Mouse (Mus musculus): ENCODE data around the gene Hcn4. TPM values are rescaled to one million over a fixed set of nuclear protein-coding genes. Genes with fewer than 3 reads are reported as not detected.

Gene Hcn4
- polyA plus RNA-seq (2015; fragmentation: Nextera tagmentation; extraction: Ambion mirVana), result 0.34 and 0.39 TPM in 2 replicates

- Histone ChIP-seq H3K4me3 (ENCODE audit: low read length) (peak within 1 kb of the TSS; percentile 71), H3K27ac (ENCODE audit: low read length) (no peak within 1 kb of the TSS), H3K9ac (replicated peaks; ENCODE audit: low read length) (peak within 1 kb of the TSS; percentile 65), H3K36me3 (ENCODE audit: insufficient read depth, low read length) (no peaks in the 10 kb centered on the region), H3K27me3 (ENCODE audit: insufficient read depth, low read length) (peaks cover 69% of the 10 kb centered on the region), H3K4me2 (replicated peaks; ENCODE audit: low read depth, low read length) (peak within 1 kb of the TSS; percentile 98), H3K9me3 (ENCODE audit: low read length) (no peaks in the 10 kb centered on the region), H3K4me1 (ENCODE audit: insufficient read depth, low read length) (peaks cover 17% of the 10 kb centered on the region)
- ATAC-seq (ENCODE audit: low FRiP score, low TSS enrichment), result peak; percentile 17; the same call in 1 of the 2 replicates
- under 1% methylated on average over 66 of the region's 95 CpGs for WGBS
These were observed at the start of gene Hcn4 for GRCm38 (mm10) chr9:58823139-58823917. TSS of gene Hcn4 (plus strand) at chr9:58823412.

GRCm38 (mm10) chr9:58774761-58775160, 48.5 kb upstream of the Hcn4 start:
- Histone ChIP-seq H3K4me2 (replicated peaks; ENCODE audit: low read depth, low read length) (no peak overlapping the region), H3K9ac (replicated peaks; ENCODE audit: low read length) (no peak overlapping the region), H3K4me3 (ENCODE audit: low read length) (no peak overlapping the region), H3K27ac (ENCODE audit: low read length) (no peak overlapping the region), H3K36me3 (ENCODE audit: insufficient read depth, low read length) (no peaks in the 10 kb centered on the region), H3K9me3 (ENCODE audit: low read length) (no peaks in the 10 kb centered on the region), H3K27me3 (ENCODE audit: insufficient read depth, low read length) (no peaks in the 10 kb centered on the region), H3K4me1 (ENCODE audit: insufficient read depth, low read length) (no peaks in the 10 kb centered on the region)
- 59% methylated on average over 3 of the region's 3 CpGs for WGBS
- no peak for ATAC-seq (ENCODE audit: low FRiP score, low TSS enrichment)

GRCm38 (mm10) chr9:58775363-58775762, 47.8 kb upstream of the Hcn4 start:
- no peak for ATAC-seq (ENCODE audit: low FRiP score, low TSS enrichment)
- H3K4me2 ChIP-seq (replicated peaks; ENCODE audit: low read depth, low read length), result no peak overlapping the region
- no peak overlapping the region for H3K4me3 ChIP-seq (ENCODE audit: low read length)
- WGBS, result 17% methylated on average over 2 of the region's 2 CpGs
- no peaks in the 10 kb centered on the region for H3K36me3 ChIP-seq (ENCODE audit: insufficient read depth, low read length)
- no peaks in the 10 kb centered on the region for H3K4me1 ChIP-seq (ENCODE audit: insufficient read depth, low read length)
- H3K27ac ChIP-seq (ENCODE audit: low read length), result no peak overlapping the region
- H3K9me3 ChIP-seq (ENCODE audit: low read length), result no peaks in the 10 kb centered on the region
- H3K9ac ChIP-seq (replicated peaks; ENCODE audit: low read length), result no peak overlapping the region
- H3K27me3 ChIP-seq (ENCODE audit: insufficient read depth, low read length), result no peaks in the 10 kb centered on the region

- WGBS, result 81% methylated on average over 3 of the region's 3 CpGs
- no peak overlapping the region for H3K9ac ChIP-seq (replicated peaks; ENCODE audit: low read length)
These were observed 33.7 kb upstream of the Hcn4 start for GRCm38 (mm10) chr9:58789476-58789875.

GRCm38 (mm10) chr9:58798155-58798554, 25.1 kb upstream of the Hcn4 start:
- Histone ChIP-seq H3K4me1 (ENCODE audit: insufficient read depth, low read length) (0 out of 2 replicates have a peak, but pooled peaks cover 4% of the 10 kb centered on the region), H3K27me3 (ENCODE audit: insufficient read depth, low read length) (no peaks in the 10 kb centered on the region), H3K4me2 (replicated peaks; ENCODE audit: low read depth, low read length) (no peak overlapping the region), H3K36me3 (ENCODE audit: insufficient read depth, low read length) (no peaks in the 10 kb centered on the region), H3K9ac (replicated peaks; ENCODE audit: low read length) (no peak overlapping the region), H3K4me3 (ENCODE audit: low read length) (no peak overlapping the region), H3K9me3 (ENCODE audit: low read length) (no peaks in the 10 kb centered on the region), H3K27ac (ENCODE audit: low read length) (no peak overlapping the region)
- WGBS, result 77% methylated on average over 7 of the region's 7 CpGs
- ATAC-seq (ENCODE audit: low FRiP score, low TSS enrichment), result no peak

More at GRCm38 (mm10) chr9:58789476-58789875, 33.7 kb upstream of the Hcn4 start:
- Histone ChIP-seq H3K9me3 (ENCODE audit: low read length) (no peaks in the 10 kb centered on the region), H3K4me1 (ENCODE audit: insufficient read depth, low read length) (no peaks in the 10 kb centered on the region), H3K27ac (ENCODE audit: low read length) (no peak overlapping the region), H3K27me3 (ENCODE audit: insufficient read depth, low read length) (no peaks in the 10 kb centered on the region), H3K4me3 (ENCODE audit: low read length) (no peak overlapping the region), H3K4me2 (replicated peaks; ENCODE audit: low read depth, low read length) (no peak overlapping the region), H3K36me3 (ENCODE audit: insufficient read depth, low read length) (no peaks in the 10 kb centered on the region)
- no peak for ATAC-seq (ENCODE audit: low FRiP score, low TSS enrichment)

- Histone ChIP-seq H3K4me3 (ENCODE audit: low read length) (no peak overlapping the region), H3K27me3 (ENCODE audit: insufficient read depth, low read length) (no peaks in the 10 kb centered on the region), H3K9me3 (ENCODE audit: low read length) (no peaks in the 10 kb centered on the region), H3K27ac (ENCODE audit: low read length) (no peak overlapping the region), H3K4me1 (ENCODE audit: insufficient read depth, low read length) (peaks cover 6% of the 10 kb centered on the region; the same call in 1 of the 2 replicates), H3K36me3 (ENCODE audit: insufficient read depth, low read length) (no peaks in the 10 kb centered on the region), H3K9ac (replicated peaks; ENCODE audit: low read length) (no peak overlapping the region), H3K4me2 (replicated peaks; ENCODE audit: low read depth, low read length) (no peak overlapping the region)
- ATAC-seq (ENCODE audit: low FRiP score, low TSS enrichment), result no peak
- WGBS, result 83% methylated on average over 2 of the region's 2 CpGs
These were observed 21.8 kb upstream of the Hcn4 start for GRCm38 (mm10) chr9:58801441-58801840.

GRCm38 (mm10) chr9:58802294-58802693, 20.9 kb upstream of the Hcn4 start:
- Histone ChIP-seq H3K4me3 (ENCODE audit: low read length) (no peak overlapping the region), H3K4me2 (replicated peaks; ENCODE audit: low read depth, low read length) (no peak overlapping the region), H3K36me3 (ENCODE audit: insufficient read depth, low read length) (no peaks in the 10 kb centered on the region), H3K27ac (ENCODE audit: low read length) (no peak overlapping the region), H3K9ac (replicated peaks; ENCODE audit: low read length) (no peak overlapping the region), H3K4me1 (ENCODE audit: insufficient read depth, low read length) (peaks cover 6% of the 10 kb centered on the region; the same call in 1 of the 2 replicates), H3K9me3 (ENCODE audit: low read length) (no peaks in the 10 kb centered on the region), H3K27me3 (ENCODE audit: insufficient read depth, low read length) (no peaks in the 10 kb centered on the region)
- no peak for ATAC-seq (ENCODE audit: low FRiP score, low TSS enrichment)
- WGBS, result 38% methylated on average over 4 of the region's 4 CpGs

GRCm38 (mm10) chr9:58802802-58803201, 20.4 kb upstream of the Hcn4 start:
- H3K27me3 ChIP-seq (ENCODE audit: insufficient read depth, low read length), result no peaks in the 10 kb centered on the region
- H3K4me1 ChIP-seq (ENCODE audit: insufficient read depth, low read length), result peaks cover 6% of the 10 kb centered on the region; the same call in 1 of the 2 replicates
- 32% methylated on average over 5 of the region's 5 CpGs for WGBS
- H3K36me3 ChIP-seq (ENCODE audit: insufficient read depth, low read length), result no peaks in the 10 kb centered on the region
- H3K4me2 ChIP-seq (replicated peaks; ENCODE audit: low read depth, low read length), result no peak overlapping the region
- ATAC-seq (ENCODE audit: low FRiP score, low TSS enrichment), result no peak
- no peak overlapping the region for H3K4me3 ChIP-seq (ENCODE audit: low read length)
- H3K27ac ChIP-seq (ENCODE audit: low read length), result no peak overlapping the region
- no peaks in the 10 kb centered on the region for H3K9me3 ChIP-seq (ENCODE audit: low read length)
- no peak overlapping the region for H3K9ac ChIP-seq (replicated peaks; ENCODE audit: low read length)

GRCm38 (mm10) chr9:58805601-58806318, 17.5 kb upstream of the Hcn4 start:
- H3K27me3 ChIP-seq (ENCODE audit: insufficient read depth, low read length), result no peaks in the 10 kb centered on the region
- peaks cover 6% of the 10 kb centered on the region; the same call in 1 of the 2 replicates for H3K4me1 ChIP-seq (ENCODE audit: insufficient read depth, low read length)
- H3K27ac ChIP-seq (ENCODE audit: low read length), result no peak overlapping the region
- no peaks in the 10 kb centered on the region for H3K36me3 ChIP-seq (ENCODE audit: insufficient read depth, low read length)
- peak; percentile 57 for ATAC-seq (ENCODE audit: low FRiP score, low TSS enrichment)
- WGBS, result 9% methylated on average over 15 of the region's 15 CpGs
- peak overlapping the region; percentile 17 for H3K4me3 ChIP-seq (ENCODE audit: low read length)
- 0 out of 2 replicates have a peak overlapping the region, but pooled peaks have one; percentile 3 for H3K9ac ChIP-seq (replicated peaks; ENCODE audit: low read length)
- peak overlapping the region; percentile 49 for H3K4me2 ChIP-seq (replicated peaks; ENCODE audit: low read depth, low read length)
- no peaks in the 10 kb centered on the region for H3K9me3 ChIP-seq (ENCODE audit: low read length)

- ATAC-seq (ENCODE audit: low FRiP score, low TSS enrichment), result no peak
- Histone ChIP-seq H3K4me3 (ENCODE audit: low read length) (no peak overlapping the region), H3K36me3 (ENCODE audit: insufficient read depth, low read length) (no peaks in the 10 kb centered on the region), H3K9me3 (ENCODE audit: low read length) (no peaks in the 10 kb centered on the region), H3K4me2 (replicated peaks; ENCODE audit: low read depth, low read length) (no peak overlapping the region), H3K4me1 (ENCODE audit: insufficient read depth, low read length) (no peaks in the 10 kb centered on the region), H3K27ac (ENCODE audit: low read length) (no peak overlapping the region), H3K27me3 (ENCODE audit: insufficient read depth, low read length) (no peaks in the 10 kb centered on the region), H3K9ac (replicated peaks; ENCODE audit: low read length) (no peak overlapping the region)
- 45% methylated on average over 3 of the region's 3 CpGs for WGBS
These were observed 12.0 kb upstream of the Hcn4 start for GRCm38 (mm10) chr9:58811171-58811570.
